Mouse (Mus musculus): ENCODE measurements around the gene Ddah2. TPM values are rescaled to one million over a fixed set of nuclear protein-coding genes. Genes with fewer than 3 reads are reported as not detected.
A peak's percentile ranks its signal among the peaks of the same experiment; 100 is the strongest.

The Ddah2 gene
- total RNA-seq, 2 experiments from 2014 or later: 9.9 to 11.6 TPM

- no peak for DNase-seq (ENCODE audit: low spot score in 2 of 2)
Observed at GRCm38 (mm10) chr17:35049561-35050016, 9.2 kb upstream of the Ddah2 start, which contains the start of gene Clic1. Clic1 (plus strand) TSS chr17:35049966.

GRCm38 (mm10) chr17:35050126-35050750, 8.6 kb upstream of the Ddah2 start:
- no peak for DNase-seq (ENCODE audit: low spot score in 2 of 2)

GRCm38 (mm10) chr17:35051156-35052086, 7.4 kb upstream of the Ddah2 start:
- no peak for DNase-seq (ENCODE audit: low spot score in 2 of 2)

- DNase-seq (ENCODE audit: low spot score in 2 of 2): no peak
Observed at GRCm38 (mm10) chr17:35052271-35052798, 6.5 kb upstream of the Ddah2 start.

GRCm38 (mm10) chr17:35055691-35056495, 2.9 kb upstream of the Ddah2 start:
- no peak for DNase-seq (ENCODE audit: low spot score in 2 of 2)

- no peak for DNase-seq (ENCODE audit: low spot score in 2 of 2)
Observed at GRCm38 (mm10) chr17:35057090-35057489, 1.7 kb upstream of the Ddah2 start.

- no peak for DNase-seq (ENCODE audit: low spot score in 2 of 2)
Observed at GRCm38 (mm10) chr17:35058316-35058715, 519 bp upstream of the Ddah2 start.

- no peak for DNase-seq (ENCODE audit: low spot score in 2 of 2)
Observed at GRCm38 (mm10) chr17:35060071-35060470, 1.2 kb downstream of the Ddah2 start.

- DNase-seq (ENCODE audit: low spot score in 2 of 2): no peak
Observed at GRCm38 (mm10) chr17:35060737-35061297, 2.0 kb downstream of the Ddah2 start.

GRCm38 (mm10) chr17:35061299-35061698, 2.5 kb downstream of the Ddah2 start:
- no peak for DNase-seq (ENCODE audit: low spot score in 2 of 2)

- no peak for DNase-seq (ENCODE audit: low spot score in 2 of 2)
Observed at GRCm38 (mm10) chr17:35063466-35063865, 4.6 kb downstream of the Ddah2 start.

GRCm38 (mm10) chr17:35064378-35064877, 5.6 kb downstream of the Ddah2 start:
- no peak for DNase-seq (ENCODE audit: low spot score in 2 of 2)

- no peak for DNase-seq (ENCODE audit: low spot score in 2 of 2)
Observed at GRCm38 (mm10) chr17:35064951-35065947, 6.4 kb downstream of the Ddah2 start, which contains the start of gene Ly6g6c. Ly6g6c (plus strand) TSS chr17:35065388.

GRCm38 (mm10) chr17:35066084-35066483, 7.2 kb downstream of the Ddah2 start, which contains the start of gene Mpig6b:
Mpig6b (minus strand) TSS chr17:35066184.
- no peak for DNase-seq (ENCODE audit: low spot score in 2 of 2)

GRCm38 (mm10) chr17:35068213-35068914, 9.5 kb downstream of the Ddah2 start:
- peak in 1 of 2 experiments; percentile 41 for DNase-seq (ENCODE audit: low spot score in 2 of 2)

- DNase-seq (ENCODE audit: low spot score in 2 of 2): no peak
Observed at GRCm38 (mm10) chr17:35070556-35071229, 11.9 kb downstream of the Ddah2 start.

GRCm38 (mm10) chr17:35071454-35071853, 12.6 kb downstream of the Ddah2 start:
- no peak for DNase-seq (ENCODE audit: low spot score in 2 of 2)

- DNase-seq (ENCODE audit: low spot score in 2 of 2): no peak
Observed at GRCm38 (mm10) chr17:35074097-35074496, 15.3 kb downstream of the Ddah2 start.
